Mouse (Mus musculus): ENCODE results near the gene Hba-a2. TPM values are rescaled to one million over a fixed set of nuclear protein-coding genes. Genes with fewer than 3 reads are reported as not detected.
"Not testable (repeated sequence)": the region's sequence is repeated elsewhere in the genome, so short reads cannot be mapped to it uniquely, and the experiment has no call there.

The Hba-a2 gene
- 1,333 and 2,070 TPM in 2 replicates for total RNA-seq (2014; rRNA removed)
- 1,100 and 1,214 TPM in 2 replicates for polyA plus RNA-seq (2015; fragmentation: Nextera tagmentation; extraction: Ambion mirVana)

DNA sequence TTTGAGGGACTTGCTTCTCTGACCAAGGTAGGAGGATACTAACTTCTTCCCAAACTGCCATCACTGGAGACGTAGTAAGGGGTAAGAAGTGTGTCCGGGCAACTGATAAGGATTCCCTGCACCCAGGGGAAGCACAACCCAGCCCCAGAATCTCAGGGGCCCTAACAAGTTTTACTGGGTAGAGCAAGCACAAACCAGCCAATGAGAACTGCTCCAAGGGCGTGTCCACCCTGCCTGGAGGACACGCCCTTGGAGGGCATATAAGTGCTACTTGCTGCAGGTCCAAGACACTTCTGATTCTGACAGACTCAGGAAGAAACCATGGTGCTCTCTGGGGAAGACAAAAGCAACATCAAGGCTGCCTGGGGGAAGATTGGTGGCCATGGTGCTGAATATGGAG is at the start of gene Hba-a2:
Gene Hba-a2 (plus strand): TSS at position 287 of the 400 bp plus-strand sequence.
- not testable (repeated sequence) for H3K9ac ChIP-seq (replicated peaks; ENCODE audit: low read length, poor library complexity, severe bottlenecking); H3K27ac ChIP-seq (ENCODE audit: low read depth, low read length); H3K27me3 ChIP-seq (ENCODE audit: insufficient read depth, low read length); ATAC-seq (ENCODE audit: low FRiP score); H3K4me3 ChIP-seq (ENCODE audit: low read depth, low read length); H3K36me3 ChIP-seq (ENCODE audit: insufficient read depth, low read length); DNase-seq (ENCODE audit: low spot score); H3K4me2 ChIP-seq (ENCODE audit: low read depth, low read length, poor library complexity, severe bottlenecking); H3K9me3 ChIP-seq (ENCODE audit: low read length); H3K4me1 ChIP-seq (ENCODE audit: insufficient read depth, low read length)
- no CpG with 5 or more reads among the region's 4 CpGs for WGBS

DNA sequence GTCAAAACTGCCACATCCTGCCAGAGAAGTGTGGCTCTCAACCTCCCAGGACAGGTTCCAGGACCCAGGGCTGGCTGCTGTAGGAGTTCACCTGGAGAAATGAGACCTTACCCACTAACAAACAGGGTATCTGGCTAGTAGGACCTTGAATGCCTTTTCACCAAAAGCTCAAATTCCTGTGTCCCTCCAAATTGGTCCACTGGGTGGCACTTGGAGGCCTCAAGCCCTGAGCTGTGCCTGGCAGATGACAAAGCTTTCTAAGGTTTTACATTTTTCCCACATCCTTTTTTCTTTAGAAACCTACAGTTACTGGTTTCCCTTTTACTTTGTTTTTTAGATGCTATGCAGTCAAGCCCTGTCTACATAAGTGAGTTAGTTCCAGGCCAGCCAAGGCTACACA is 49.2 kb upstream of the Hba-a2 start:
- Histone ChIP-seq H3K27me3 (ENCODE audit: insufficient read depth, low read length) (no peaks in the 10 kb centered on the region), H3K4me1 (ENCODE audit: insufficient read depth, low read length) (no peaks in the 10 kb centered on the region), H3K36me3 (ENCODE audit: insufficient read depth, low read length) (peaks cover 43% of the 10 kb centered on the region), H3K9me3 (ENCODE audit: low read length) (no peaks in the 10 kb centered on the region), H3K27ac (ENCODE audit: low read depth, low read length) (no peak overlapping the region), H3K4me3 (ENCODE audit: low read depth, low read length) (no peak overlapping the region), H3K9ac (replicated peaks; ENCODE audit: low read length, poor library complexity, severe bottlenecking) (no peak overlapping the region), H3K4me2 (ENCODE audit: low read depth, low read length, poor library complexity, severe bottlenecking) (no peak overlapping the region)
- ATAC-seq (ENCODE audit: low FRiP score) (no peak), DNase-seq (ENCODE audit: low spot score) (no peak)
- peak; percentile 62 for TF ChIP-seq CTCF (IDR thresholded peaks at IDR 0.05)

DNA sequence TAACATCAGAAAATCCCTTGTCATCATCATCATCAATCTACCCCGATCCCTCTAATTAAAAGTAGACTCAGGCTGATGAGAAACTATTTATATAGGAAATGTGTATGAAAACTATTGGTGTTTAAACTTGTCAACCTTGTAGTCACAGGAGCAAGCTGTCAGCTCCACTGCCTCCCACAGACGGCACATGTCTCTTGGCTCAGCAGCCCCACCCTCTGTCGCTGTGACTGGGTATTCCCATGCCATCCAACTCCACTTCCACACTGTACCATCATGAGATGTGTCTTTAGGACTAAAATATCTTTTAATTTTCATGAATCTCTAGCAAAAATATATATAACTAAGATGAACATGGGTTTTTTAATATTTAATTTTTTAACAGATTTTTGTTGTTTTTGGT is 47.9 kb upstream of the Hba-a2 start:
- Histone ChIP-seq H3K27me3 (ENCODE audit: insufficient read depth, low read length) (no peaks in the 10 kb centered on the region), H3K4me3 (ENCODE audit: low read depth, low read length) (no peak overlapping the region), H3K4me1 (ENCODE audit: insufficient read depth, low read length) (no peaks in the 10 kb centered on the region), H3K4me2 (ENCODE audit: low read depth, low read length, poor library complexity, severe bottlenecking) (no peak overlapping the region), H3K36me3 (ENCODE audit: insufficient read depth, low read length) (peaks cover 34% of the 10 kb centered on the region), H3K27ac (ENCODE audit: low read depth, low read length) (no peak overlapping the region), H3K9ac (replicated peaks; ENCODE audit: low read length, poor library complexity, severe bottlenecking) (no peak overlapping the region), H3K9me3 (ENCODE audit: low read length) (no peaks in the 10 kb centered on the region)
- 81% methylated on average over 3 of the region's 3 CpGs for WGBS
- no peak for DNase-seq (ENCODE audit: low spot score)
- no peak for TF ChIP-seq CTCF (IDR thresholded peaks at IDR 0.05)
- no peak for ATAC-seq (ENCODE audit: low FRiP score)

DNA sequence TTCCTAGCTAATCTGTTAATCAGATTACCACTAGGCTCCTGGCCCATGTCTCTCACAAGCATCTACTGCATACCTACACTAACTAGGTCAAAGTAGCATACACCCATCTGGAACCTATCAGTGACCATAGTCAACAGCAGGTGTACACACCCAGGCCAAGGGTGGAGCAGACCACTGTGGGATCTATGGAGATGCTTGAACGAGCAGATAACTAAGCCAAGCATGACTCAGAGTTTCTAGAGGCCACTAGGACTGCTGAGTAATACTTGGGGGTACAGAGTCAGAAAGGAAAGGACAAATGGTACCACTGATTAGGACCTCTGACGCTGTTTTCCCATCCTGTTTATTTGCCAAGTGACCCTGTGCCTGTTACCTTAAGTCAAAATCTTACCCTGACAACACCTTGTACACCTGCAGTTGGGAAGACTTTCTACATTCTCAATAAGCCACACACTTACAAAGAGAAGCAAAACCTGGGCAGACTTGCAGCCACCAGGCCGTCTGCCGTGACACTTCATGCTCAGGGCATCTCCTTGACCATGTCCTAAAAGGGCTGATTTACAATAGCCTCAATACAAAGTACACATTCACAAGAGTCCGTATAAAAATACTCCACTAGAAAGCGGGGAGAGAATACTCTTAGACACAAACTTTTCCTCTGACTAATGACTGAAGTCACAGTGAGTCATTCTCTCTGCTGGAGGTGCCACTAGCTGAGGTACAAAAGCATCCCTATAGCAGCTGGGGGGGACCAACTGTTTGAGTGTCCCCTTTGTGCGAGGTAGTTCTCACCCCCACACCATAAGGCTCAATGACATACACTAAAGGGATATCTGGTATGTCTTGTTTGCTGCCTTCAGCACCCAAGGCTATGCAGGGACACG is 45.2 kb upstream of the Hba-a2 start:
- Histone ChIP-seq H3K36me3 (ENCODE audit: insufficient read depth, low read length) (peaks cover 24% of the 10 kb centered on the region), H3K4me1 (ENCODE audit: insufficient read depth, low read length) (no peaks in the 10 kb centered on the region), H3K4me2 (ENCODE audit: low read depth, low read length, poor library complexity, severe bottlenecking) (no peak overlapping the region), H3K4me3 (ENCODE audit: low read depth, low read length) (no peak overlapping the region), H3K9me3 (ENCODE audit: low read length) (no peaks in the 10 kb centered on the region), H3K27ac (ENCODE audit: low read depth, low read length) (no peak overlapping the region), H3K27me3 (ENCODE audit: insufficient read depth, low read length) (no peaks in the 10 kb centered on the region), H3K9ac (replicated peaks; ENCODE audit: low read length, poor library complexity, severe bottlenecking) (no peak overlapping the region)
- WGBS = 89% methylated on average over 8 of the region's 8 CpGs
- DNase-seq (ENCODE audit: low spot score) (no peak), ATAC-seq (ENCODE audit: low FRiP score) (no peak)
- no peak for TF ChIP-seq CTCF (IDR thresholded peaks at IDR 0.05)

DNA sequence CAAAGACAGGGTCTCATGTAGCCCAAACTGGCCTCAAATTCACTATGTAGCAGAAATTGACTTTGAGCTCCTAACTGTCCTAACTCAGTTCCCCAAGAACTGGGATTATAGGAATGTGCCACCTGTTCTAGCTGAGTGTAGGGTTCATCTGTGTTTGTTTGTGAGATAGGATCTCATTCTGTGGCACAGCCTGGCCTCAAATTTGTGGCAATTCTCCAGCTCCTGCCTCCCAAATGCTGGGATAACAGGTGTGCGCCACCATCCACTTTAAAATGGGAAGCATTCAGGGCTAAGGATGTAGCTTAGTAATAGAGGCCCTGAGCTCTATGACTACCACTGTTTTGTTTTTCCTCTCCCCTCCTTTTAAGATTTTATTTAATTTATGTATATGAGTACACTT is 43.2 kb upstream of the Hba-a2 start:
- Histone ChIP-seq H3K9me3 (ENCODE audit: low read length) (no peaks in the 10 kb centered on the region), H3K9ac (replicated peaks; ENCODE audit: low read length, poor library complexity, severe bottlenecking) (no peak overlapping the region), H3K36me3 (ENCODE audit: insufficient read depth, low read length) (peaks cover 16% of the 10 kb centered on the region), H3K4me2 (ENCODE audit: low read depth, low read length, poor library complexity, severe bottlenecking) (no peak overlapping the region), H3K4me3 (ENCODE audit: low read depth, low read length) (no peak overlapping the region), H3K4me1 (ENCODE audit: insufficient read depth, low read length) (no peaks in the 10 kb centered on the region), H3K27me3 (ENCODE audit: insufficient read depth, low read length) (no peaks in the 10 kb centered on the region), H3K27ac (ENCODE audit: low read depth, low read length) (no peak overlapping the region)
- WGBS = 95% methylated on average over 1 of the region's 1 CpGs
- ATAC-seq (ENCODE audit: low FRiP score) = no peak
- no peak for TF ChIP-seq CTCF (IDR thresholded peaks at IDR 0.05)
- no peak for DNase-seq (ENCODE audit: low spot score)

DNA sequence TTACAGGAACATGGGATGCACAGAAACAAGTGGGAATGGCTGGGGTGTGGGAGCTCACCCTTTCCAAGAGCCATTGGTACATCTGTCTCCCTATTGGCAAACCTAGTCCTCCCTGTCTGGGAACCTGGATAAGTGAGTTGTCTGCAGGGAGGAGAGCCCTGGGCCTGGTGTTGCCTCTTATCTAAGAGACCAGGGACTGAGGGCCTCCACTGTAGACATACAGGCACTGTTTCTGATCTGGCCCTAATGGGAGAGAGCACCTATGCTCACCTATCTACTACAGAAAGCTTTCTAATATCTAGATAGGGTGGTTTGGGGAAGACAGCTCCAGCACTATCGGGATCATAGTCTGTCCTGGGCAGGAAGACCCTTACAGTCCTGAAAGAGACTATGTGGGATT is 40.1 kb upstream of the Hba-a2 start:
- ATAC-seq (ENCODE audit: low FRiP score) = no peak
- 95% methylated on average over 1 of the region's 1 CpGs for WGBS

More for the DNA sequence above, 40.1 kb upstream of the Hba-a2 start:
- Histone ChIP-seq H3K4me1 (ENCODE audit: insufficient read depth, low read length) (no peaks in the 10 kb centered on the region), H3K9me3 (ENCODE audit: low read length) (no peaks in the 10 kb centered on the region), H3K27me3 (ENCODE audit: insufficient read depth, low read length) (no peaks in the 10 kb centered on the region), H3K4me3 (ENCODE audit: low read depth, low read length) (no peak overlapping the region), H3K9ac (replicated peaks; ENCODE audit: low read length, poor library complexity, severe bottlenecking) (no peak overlapping the region), H3K36me3 (ENCODE audit: insufficient read depth, low read length) (peaks cover 10% of the 10 kb centered on the region), H3K27ac (ENCODE audit: low read depth, low read length) (no peak overlapping the region), H3K4me2 (ENCODE audit: low read depth, low read length, poor library complexity, severe bottlenecking) (no peak overlapping the region)
- TF ChIP-seq CTCF (IDR thresholded peaks at IDR 0.05) = no peak
- no peak for DNase-seq (ENCODE audit: low spot score)

All from midbrain, postnatal 0 days (tissue).